Mouse (Mus musculus) kidney, adult 2 months (tissue): ENCODE measurements around the gene Kansl1.

ENCODE experiments used
- CTCF ChIP-seq: fragments of 200-500 bp; conservative IDR thresholded peaks from 2 replicates; pipeline ENCODE4 v1.5.1; 2011; ENCODE audit warnings: low read depth, mild to moderate bottlenecking, control low read depth, low read length, moderate library complexity, mixed read lengths; ENCODE audit not compliant: insufficient read depth, insufficient read length
- POLR2A ChIP-seq: fragments of 200-500 bp; IDR thresholded peaks from one replicate; pipeline ENCODE4 v1.6.1; 2011; ENCODE audit warnings: low read depth, low read length, control low read depth

DNA sequence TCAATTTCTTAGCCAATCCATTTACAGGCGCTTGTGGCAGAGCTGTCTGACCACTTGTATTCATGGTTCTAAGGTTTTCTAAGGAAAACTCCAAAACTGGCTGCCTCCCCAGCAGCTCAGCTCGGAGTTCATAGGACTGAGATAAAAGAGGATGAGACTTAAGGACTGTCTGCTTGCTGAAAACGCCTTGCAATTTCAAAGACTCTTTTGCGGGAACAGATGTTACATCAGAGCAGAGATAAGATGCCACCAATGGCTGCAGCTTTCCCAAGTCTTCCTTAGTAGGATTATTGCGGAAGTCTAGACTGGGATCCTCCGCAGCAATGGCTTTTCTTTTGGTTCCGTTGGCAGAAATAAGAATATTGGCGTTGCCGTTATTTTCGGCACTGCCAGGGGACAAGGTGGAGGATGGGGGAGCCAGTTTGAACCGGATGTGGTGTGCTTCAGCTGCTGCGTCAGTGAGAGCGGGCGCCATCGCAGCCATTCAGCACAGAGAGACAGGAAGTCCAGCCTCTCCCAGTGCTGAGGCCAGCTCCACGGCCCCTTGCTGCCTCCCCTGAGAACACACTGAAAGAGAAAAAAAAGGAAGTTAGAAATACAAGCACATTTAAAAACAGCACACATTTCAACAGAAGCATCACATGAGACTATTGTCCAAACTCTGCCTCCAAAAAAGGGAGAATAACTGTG lies 43.8 kb downstream of the Kansl1 start:
- TF ChIP-seq CTCF (no peak), POLR2A (no peak)
